Mouse (Mus musculus): Measurements from ENCODE around the gene Lrrc75b.

- no peak for TF ChIP-seq CTCF (IDR thresholded peaks at IDR 0.05; ENCODE audit: low read depth)
- no peak for TF ChIP-seq EP300 (IDR thresholded peaks at IDR 0.05; ENCODE audit: low read depth)
Observed at GRCm38 (mm10) chr10:75521643-75522042, 38.5 kb downstream of the Lrrc75b start.

Data from heart, postnatal 0 days (tissue).